In genomic region chr2:90846597-90846954, GRCm38 (mm10) we compare ENCODE assay signal across 8 mouse cellular contexts. TPM values are rescaled to one million over a fixed set of nuclear protein-coding genes. Genes with fewer than 3 reads are reported as not detected.
DNase-seq lines count a peak whose midpoint lies in the region; ATAC-seq and TF ChIP-seq lines count a peak whose summit lies in the region.

No protein-coding gene starts in this region.

- DNase-seq in kidney, adult 2 months, result no peak
- no peak for DNase-seq in kidney, postnatal 14 days
- DNase-seq in MEL (ENCODE audit: low read depth, low spot score), result no peak
- DNase-seq in liver, embryonic 13.5 days, result no peak
- no peak for DNase-seq in layer of hippocampus, postnatal 25 days (ENCODE audit: extremely low spot score in 1 of 2, low spot score in 1 of 2)
- no peak for DNase-seq in Muller cell, postnatal 12 days (ENCODE audit: inconsistent ontology term)
- no peak for DNase-seq in spleen, postnatal 14 days (ENCODE audit: low spot score in 2 of 2)

- peak; percentile 45 for ATAC-seq in forebrain, embryonic 16.5 days
- ATAC-seq in liver, embryonic 13.5 days (ENCODE audit: low read depth), result peak; percentile 22

- peak overlapping the region; percentile 26 for H3K4me3 ChIP-seq in kidney, adult 2 months (ENCODE audit: insufficient read depth, low read depth, low read length)
- H3K4me3 ChIP-seq in MEL (ENCODE audit: control insufficient read depth in 1 of 2, insufficient read depth in 1 of 2, low read depth in 2 of 2, low read length in 2 of 2), result peak overlapping the region; percentile 64 to 79
- H3K4me3 ChIP-seq in forebrain, embryonic 16.5 days (replicated peaks; ENCODE audit: low read length), result peak overlapping the region; percentile 77
- H3K4me3 ChIP-seq in liver, embryonic 13.5 days (replicated peaks), result peak overlapping the region; percentile 90

- H3K4me2 ChIP-seq in forebrain, embryonic 16.5 days (ENCODE audit: low read length), result peak overlapping the region; percentile 80
- peak overlapping the region; percentile 78 for H3K4me2 ChIP-seq in liver, embryonic 13.5 days

- no peak for TF ChIP-seq POLR2A in kidney, adult 2 months (IDR thresholded peaks at IDR 0.05; ENCODE audit: low read depth, low read length)
- TF ChIP-seq POLR2A in MEL (IDR thresholded peaks at IDR 0.05; ENCODE audit: control insufficient read depth in 1 of 2, insufficient read depth in 1 of 2, low read depth in 1 of 2, low read length in 2 of 2, poor library complexity in 1 of 2), result no peak

- H3K9ac ChIP-seq in MEL (ENCODE audit: control insufficient read depth, low read depth, low read length, poor library complexity, severe bottlenecking), result peak overlapping the region; percentile 79
- peak overlapping the region; percentile 75 for H3K9ac ChIP-seq in forebrain, embryonic 16.5 days (replicated peaks; ENCODE audit: low read depth, low read length)
- peak overlapping the region; percentile 77 for H3K9ac ChIP-seq in liver, embryonic 13.5 days

- no peak for TF ChIP-seq EP300 in MEL (IDR thresholded peaks at IDR 0.05; ENCODE audit: low read depth in 1 of 2, low read length in 2 of 2)

- peaks cover 9% of the 10 kb centered on the region for H3K4me1 ChIP-seq in kidney, adult 2 months (ENCODE audit: control insufficient read depth, insufficient read depth, low read length)
- peaks cover 2 to 9% of the 10 kb centered on the region in 2 experiments for H3K4me1 ChIP-seq in MEL (ENCODE audit: control insufficient read depth in 1 of 2, insufficient read depth in 2 of 2, low read length in 2 of 2)
- peaks cover 17% of the 10 kb centered on the region for H3K4me1 ChIP-seq in forebrain, embryonic 16.5 days (replicated peaks; ENCODE audit: control insufficient read depth, insufficient read depth, low read length)
- peaks cover 41% of the 10 kb centered on the region for H3K4me1 ChIP-seq in liver, embryonic 13.5 days (replicated peaks)

- H3K27me3 ChIP-seq in kidney, adult 2 months (replicated peaks; ENCODE audit: control insufficient read depth, insufficient read depth, low read length), result no peaks in the 10 kb centered on the region
- H3K27me3 ChIP-seq in MEL (ENCODE audit: control insufficient read depth in 1 of 2, insufficient read depth in 2 of 2, low read length in 2 of 2), result no peaks in the 10 kb centered on the region
- no peaks in the 10 kb centered on the region for H3K27me3 ChIP-seq in forebrain, embryonic 16.5 days (replicated peaks; ENCODE audit: control insufficient read depth, insufficient read depth, low read length)
- H3K27me3 ChIP-seq in liver, embryonic 13.5 days, result no peaks in the 10 kb centered on the region

- TF ChIP-seq CTCF in kidney, adult 2 months (conservative IDR thresholded peaks at IDR 0.05; ENCODE audit: insufficient read depth, insufficient read length, low read depth, low read length), result no peak
- no peak for TF ChIP-seq CTCF in MEL (IDR thresholded peaks at IDR 0.05 in 2 of 3, conservative IDR thresholded peaks at IDR 0.05 in 1 of 3; ENCODE audit: control insufficient read depth in 1 of 3, insufficient read depth in 1 of 3, low read depth in 2 of 3, low read length in 3 of 3, poor library complexity in 1 of 3, severe bottlenecking in 1 of 3)

- no peak for TF ChIP-seq RAD21 in MEL (IDR thresholded peaks at IDR 0.05; ENCODE audit: low read depth, low read length)

- 2% methylated on average over 8 of the region's 8 CpGs for WGBS in kidney, adult 2 months
- WGBS in forebrain, embryonic 16.5 days, result 4% methylated on average over 8 of the region's 8 CpGs
- 4% methylated on average over 8 of the region's 8 CpGs for WGBS in liver, embryonic 13.5 days (ENCODE audit: insufficient replicate concordance)

- H3K9me3 ChIP-seq in MEL (replicated peaks; ENCODE audit: insufficient read depth, low read length), result no peaks in the 10 kb centered on the region
- H3K9me3 ChIP-seq in forebrain, embryonic 16.5 days (ENCODE audit: control insufficient read depth, low read length), result no peaks in the 10 kb centered on the region
- no peaks in the 10 kb centered on the region for H3K9me3 ChIP-seq in liver, embryonic 13.5 days (replicated peaks)

- peak overlapping the region; percentile 98 for H3K27ac ChIP-seq in kidney, adult 2 months (ENCODE audit: insufficient read depth, low read depth, low read length)
- peak overlapping the region; percentile 70 for H3K27ac ChIP-seq in MEL (ENCODE audit: control insufficient read depth, low read depth, low read length)
- H3K27ac ChIP-seq in forebrain, embryonic 16.5 days (ENCODE audit: low read length), result peak overlapping the region; percentile 73
- peak overlapping the region; percentile 63 for H3K27ac ChIP-seq in liver, embryonic 13.5 days

- peaks cover 14% of the 10 kb centered on the region for H3K79me2 ChIP-seq in MEL (ENCODE audit: control insufficient read depth, insufficient read depth, low read length, poor library complexity)

- no peaks in the 10 kb centered on the region for H3K36me3 ChIP-seq in kidney, adult 2 months (ENCODE audit: control insufficient read depth, insufficient read depth, low read length)
- peaks cover 2 to 24% of the 10 kb centered on the region in 2 experiments; a peak in 3 of 4 replicates for H3K36me3 ChIP-seq in MEL (ENCODE audit: control insufficient read depth in 1 of 2, insufficient read depth in 2 of 2, low read length in 2 of 2)
- H3K36me3 ChIP-seq in forebrain, embryonic 16.5 days (ENCODE audit: control insufficient read depth, insufficient read depth), result peaks cover 7% of the 10 kb centered on the region; the same call in 1 of the 2 replicates
- peaks cover 15% of the 10 kb centered on the region for H3K36me3 ChIP-seq in liver, embryonic 13.5 days

TF ChIP-seq in MEL, 35 proteins besides CTCF, POLR2A, EP300 and RAD21:
- TF ChIP-seq USF1 (IDR thresholded peaks at IDR 0.05; ENCODE audit: low read depth, low read length) (no peak), ETS1 (IDR thresholded peaks at IDR 0.05; ENCODE audit: low read depth, low read length) (no peak), MAZ (IDR thresholded peaks at IDR 0.05; ENCODE audit: low read depth, low read length) (no peak), TBP (IDR thresholded peaks at IDR 0.05; ENCODE audit: low read depth, low read length) (no peak), MAX (IDR thresholded peaks at IDR 0.05; ENCODE audit: low read length) (no peak), MXI1 (IDR thresholded peaks at IDR 0.05; ENCODE audit: low read depth, low read length) (no peak), CHD2 (IDR thresholded peaks at IDR 0.05; ENCODE audit: low read length) (no peak), E2F4 (IDR thresholded peaks at IDR 0.05; ENCODE audit: borderline replicate concordance, low read depth, low read length) (no peak), MYB (IDR thresholded peaks at IDR 0.05; ENCODE audit: low read depth, low read length) (no peak), ELF1 (IDR thresholded peaks at IDR 0.05; ENCODE audit: low read depth, low read length) (no peak)

RNA-seq across cellular contexts. Expression of gene Mtch2, which starts 0.4 kb away (rescaled TPM):
- 109 and 144 TPM in 2 replicates for polyA plus RNA-seq in kidney, adult 2 months (2012; rRNA removed)
- total RNA-seq in MEL (2012; rRNA removed), result 85.7 and 91.5 TPM in 2 replicates
- 100 to 1,000 TPM in 1 of 2 experiments, not detected in 1; 167 TPM for polyA plus RNA-seq in MEL (2012; ENCODE audit: insufficient read depth in 1 of 2, insufficient read length in 2 of 2, low read depth in 1 of 2, low replicate concordance in 2 of 2, missing spikeins in 1 of 2)
- polyA plus RNA-seq in forebrain, embryonic 16.5 days (2015; fragmentation: Nextera tagmentation; extraction: Ambion mirVana), result 264 and 287 TPM in 2 replicates
- 152 and 154 TPM in 2 replicates for polyA plus RNA-seq in liver, embryonic 13.5 days (2015; fragmentation: Nextera tagmentation; extraction: Ambion mirVana)
- total RNA-seq in layer of hippocampus, postnatal 25 days (2021), result 100 to 1,000 TPM; 116 to 124 TPM

RNA-seq across cellular contexts. Expression of gene C1qtnf4, which starts 39.1 kb away (rescaled TPM):
- polyA plus RNA-seq in kidney, adult 2 months (2012; rRNA removed), result 9.9 and 11.1 TPM in 2 replicates
- total RNA-seq in MEL (2012; rRNA removed), result not detected in 2 replicates
- not detected for polyA plus RNA-seq in MEL (2012; ENCODE audit: insufficient read depth in 1 of 2, insufficient read length in 2 of 2, low read depth in 1 of 2, low replicate concordance in 2 of 2, missing spikeins in 1 of 2)
- 28.6 and 29.9 TPM in 2 replicates for polyA plus RNA-seq in forebrain, embryonic 16.5 days (2015; fragmentation: Nextera tagmentation; extraction: Ambion mirVana)
- 3.0 and 4.4 TPM in 2 replicates for polyA plus RNA-seq in liver, embryonic 13.5 days (2015; fragmentation: Nextera tagmentation; extraction: Ambion mirVana)
- 100 to 1,000 TPM; 209 to 222 TPM for total RNA-seq in layer of hippocampus, postnatal 25 days (2021)

RNA-seq across cellular contexts. Expression of gene Kbtbd4, which starts 58.0 kb away (rescaled TPM):
- 18.8 and 19.0 TPM in 2 replicates for polyA plus RNA-seq in kidney, adult 2 months (2012; rRNA removed)
- 18.0 and 21.9 TPM in 2 replicates for total RNA-seq in MEL (2012; rRNA removed)
- 10 to 100 TPM in 1 of 2 experiments, not detected in 1; 23.1 TPM for polyA plus RNA-seq in MEL (2012; ENCODE audit: insufficient read depth in 1 of 2, insufficient read length in 2 of 2, low read depth in 1 of 2, low replicate concordance in 2 of 2, missing spikeins in 1 of 2)
- polyA plus RNA-seq in forebrain, embryonic 16.5 days (2015; fragmentation: Nextera tagmentation; extraction: Ambion mirVana), result 61.9 and 62.3 TPM in 2 replicates
- 17.5 and 21.0 TPM in 2 replicates for polyA plus RNA-seq in liver, embryonic 13.5 days (2015; fragmentation: Nextera tagmentation; extraction: Ambion mirVana)
- total RNA-seq in layer of hippocampus, postnatal 25 days (2021), result 10 to 100 TPM; 32.5 to 43.0 TPM

RNA-seq across cellular contexts. Expression of gene Ndufs3, which starts 58.1 kb away (rescaled TPM):
- polyA plus RNA-seq in kidney, adult 2 months (2012; rRNA removed), result 344 and 416 TPM in 2 replicates
- total RNA-seq in MEL (2012; rRNA removed), result 134 and 137 TPM in 2 replicates
- polyA plus RNA-seq in MEL (2012; ENCODE audit: insufficient read depth in 1 of 2, insufficient read length in 2 of 2, low read depth in 1 of 2, low replicate concordance in 2 of 2, missing spikeins in 1 of 2), result 100 to 1,000 TPM in 1 of 2 experiments, not detected in 1; 193 TPM
- polyA plus RNA-seq in forebrain, embryonic 16.5 days (2015; fragmentation: Nextera tagmentation; extraction: Ambion mirVana), result 211 and 212 TPM in 2 replicates
- 156 and 162 TPM in 2 replicates for polyA plus RNA-seq in liver, embryonic 13.5 days (2015; fragmentation: Nextera tagmentation; extraction: Ambion mirVana)
- total RNA-seq in layer of hippocampus, postnatal 25 days (2021), result 100 to 1,000 TPM; 219 to 254 TPM

Comparison
In these comparisons a context has a peak if more than half of its experiments do, and no peak if none do; other contexts are left out.
1. H3K4me3 ChIP-seq: peak in every context shown above with its lines; median percentile 90 in liver, embryonic 13.5 days; 77 in forebrain, embryonic 16.5 days; 72 in MEL; 26 in kidney, adult 2 months.